Mouse (Mus musculus) neutrophil, adult 5-6 weeks (primary cell): Measurements from ENCODE around the gene Nwd1. TPM values are rescaled to one million over a fixed set of nuclear protein-coding genes. Genes with fewer than 3 reads are reported as not detected.

Source experiments
- ATAC-seq: fragments of 151-379, 151-347 bp; 2 replicates; pipeline ENCODE4 v1.8.0; 2017; ENCODE audit warnings: mild to moderate bottlenecking, moderate TSS enrichment; ENCODE audit not compliant: insufficient number of reproducible peaks, poor library complexity, low FRiP score, severe bottlenecking; ENCODE audit errors: extremely low read depth
- total RNA-seq: library from RNA; stranded (forward); fragments of 200-1000 nt; gene quantifications from 2 replicates; pipeline ENCODE4 v1.2.3, GENCODE M21; 2017

Nwd1 gene
- total RNA-seq, 1 experiment from 2014 or later = 0.12 TPM

DNA sequence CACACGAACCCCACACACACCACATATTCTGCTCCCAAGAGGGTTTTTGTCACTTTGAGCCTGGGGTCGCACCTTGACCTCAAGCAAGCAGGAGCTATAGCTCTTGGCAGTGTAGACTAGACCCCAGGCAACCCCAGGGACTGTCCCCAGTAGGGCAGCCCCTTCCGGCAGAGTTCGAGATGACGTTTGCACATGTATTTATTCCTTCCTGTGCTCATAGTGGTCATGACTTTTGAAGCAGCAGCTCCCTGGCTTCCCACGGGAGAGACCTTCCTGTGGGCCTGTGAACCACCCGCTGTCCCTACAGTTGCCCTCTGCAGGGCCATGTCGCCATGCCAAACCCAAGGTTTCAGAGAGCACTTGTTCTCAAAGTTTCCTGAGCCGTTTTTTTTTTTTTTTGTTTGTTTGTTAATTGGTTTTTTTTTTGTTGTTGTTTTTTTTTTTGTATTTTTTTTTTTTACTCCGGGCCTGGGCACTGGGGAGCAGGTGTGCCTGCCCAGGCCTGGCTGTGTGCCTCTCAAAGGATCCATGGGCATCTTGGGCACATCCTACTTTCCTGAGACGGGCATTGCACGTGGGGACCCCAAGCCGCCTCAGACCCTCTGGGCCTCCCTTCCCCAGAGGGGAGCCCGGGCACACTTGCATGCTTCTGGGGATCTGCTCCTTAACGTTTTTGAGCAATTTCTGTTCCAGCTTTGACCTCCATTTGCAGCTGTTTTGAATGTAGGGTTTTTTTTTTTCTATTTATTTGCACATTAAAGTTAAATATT is 111.1 kb downstream of the Nwd1 start:
- no peak for ATAC-seq

DNA sequence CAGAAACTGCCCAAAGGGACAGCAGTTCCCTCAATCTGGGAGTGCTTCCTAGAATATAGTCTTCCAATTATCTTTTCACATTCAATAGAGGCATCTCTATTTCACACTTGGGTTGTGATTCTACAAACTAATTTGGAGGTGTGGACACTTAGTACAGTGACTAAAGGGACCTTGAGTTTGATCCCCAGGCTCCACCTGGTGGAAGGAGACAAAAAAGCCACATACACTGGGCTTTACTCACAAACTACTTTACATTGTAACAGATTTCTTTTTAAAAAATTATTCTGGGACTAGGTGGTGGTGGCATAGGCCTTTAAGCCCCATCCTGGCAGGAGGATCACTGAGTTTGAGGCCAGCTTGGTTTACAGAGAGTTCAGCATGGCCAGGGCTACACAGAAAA is 111.8 kb downstream of the Nwd1 start:
- no peak for ATAC-seq

DNA sequence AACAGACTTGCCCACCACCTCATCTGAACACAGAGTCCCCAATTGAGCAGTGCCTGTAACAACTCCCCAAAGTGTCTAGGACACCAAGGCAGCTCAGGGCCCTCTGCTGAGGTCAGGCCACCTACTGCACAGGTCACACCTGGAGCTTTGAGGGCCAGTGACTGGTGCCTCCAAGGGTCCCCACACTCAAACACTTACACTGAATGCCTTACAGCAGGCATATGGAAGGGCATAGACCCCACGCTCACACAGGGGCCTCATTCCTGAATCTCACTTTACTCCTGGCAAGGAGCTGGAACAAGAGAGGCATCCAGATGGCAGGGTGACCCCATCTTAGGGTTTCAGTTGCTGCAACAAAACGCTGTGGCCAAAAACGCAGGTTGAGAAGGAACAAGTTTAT is 113.7 kb downstream of the Nwd1 start:
- no peak for ATAC-seq

DNA sequence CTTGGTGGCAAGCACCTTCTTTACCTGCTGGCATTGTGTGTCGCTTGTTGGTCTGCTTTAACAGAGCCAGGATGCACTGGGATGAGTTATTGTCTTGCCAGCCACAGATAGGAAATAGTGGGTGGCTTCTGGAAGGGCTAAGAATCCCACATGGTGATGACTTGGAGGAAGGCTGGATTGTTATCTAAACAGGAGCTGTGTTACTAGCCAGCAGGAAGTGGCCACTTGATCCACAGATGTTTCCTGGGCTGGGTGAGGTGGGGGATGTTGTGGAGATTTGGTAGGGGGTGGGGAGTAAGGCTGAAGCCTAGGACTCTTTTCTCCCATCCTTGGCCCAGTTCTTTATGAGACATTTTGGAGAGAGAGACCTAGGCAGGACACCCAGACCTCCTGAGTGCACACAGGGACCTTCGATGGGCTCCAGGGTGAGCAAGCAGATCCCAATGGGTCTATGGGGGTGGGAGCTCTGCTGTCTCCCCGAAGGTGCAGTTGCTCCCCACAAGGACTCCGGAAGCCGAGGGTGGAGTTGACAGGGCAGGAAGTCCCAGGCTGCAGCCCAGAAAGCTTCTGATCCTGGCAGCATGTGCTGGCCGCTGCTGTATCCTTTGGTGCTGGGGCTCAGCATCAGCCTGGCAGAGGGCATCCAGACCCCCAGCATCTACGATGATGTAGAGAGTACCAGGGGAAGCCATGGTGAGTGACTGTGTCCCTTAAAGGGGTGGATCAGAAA is 115.0 kb downstream of the Nwd1 start, which contains the start of gene F2rl3:
TSS of gene F2rl3 (plus strand) at position 559 of the 730 bp plus-strand sequence.
- no peak for ATAC-seq

DNA sequence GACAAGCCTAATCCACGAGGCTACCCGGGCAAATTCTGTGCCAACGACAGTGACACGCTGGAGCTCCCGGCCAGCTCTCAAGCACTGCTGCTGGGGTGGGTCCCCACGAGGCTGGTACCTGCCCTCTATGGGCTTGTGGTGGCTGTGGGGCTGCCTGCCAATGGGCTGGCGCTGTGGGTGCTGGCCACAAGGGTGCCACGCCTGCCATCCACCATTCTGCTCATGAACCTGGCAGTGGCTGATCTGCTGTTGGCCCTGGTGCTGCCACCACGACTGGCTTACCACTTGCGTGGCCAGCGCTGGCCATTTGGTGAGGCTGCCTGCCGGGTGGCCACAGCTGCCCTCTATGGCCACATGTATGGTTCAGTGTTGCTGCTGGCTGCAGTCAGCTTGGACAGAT is 115.8 kb downstream of the Nwd1 start:
- no peak for ATAC-seq

DNA sequence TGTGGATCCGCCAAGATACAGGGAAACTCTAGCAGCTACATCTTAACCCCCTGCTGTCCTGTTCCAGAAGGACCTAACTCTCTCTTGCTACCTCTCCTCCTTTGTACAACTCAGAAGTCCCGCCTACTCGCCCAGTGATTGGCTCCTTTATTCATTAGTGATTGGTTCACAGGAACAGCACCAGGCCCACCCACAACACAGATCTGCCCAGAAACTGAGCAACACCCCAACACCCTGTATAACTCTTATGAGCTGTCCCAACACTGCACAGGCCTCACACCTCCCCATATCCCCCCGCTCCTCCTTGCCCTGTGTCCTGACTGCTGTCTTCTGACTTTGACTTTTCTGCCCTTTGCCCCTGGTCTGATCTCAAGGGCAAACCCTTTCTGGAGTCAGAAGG is 119.2 kb downstream of the Nwd1 start:
- no peak for ATAC-seq

DNA sequence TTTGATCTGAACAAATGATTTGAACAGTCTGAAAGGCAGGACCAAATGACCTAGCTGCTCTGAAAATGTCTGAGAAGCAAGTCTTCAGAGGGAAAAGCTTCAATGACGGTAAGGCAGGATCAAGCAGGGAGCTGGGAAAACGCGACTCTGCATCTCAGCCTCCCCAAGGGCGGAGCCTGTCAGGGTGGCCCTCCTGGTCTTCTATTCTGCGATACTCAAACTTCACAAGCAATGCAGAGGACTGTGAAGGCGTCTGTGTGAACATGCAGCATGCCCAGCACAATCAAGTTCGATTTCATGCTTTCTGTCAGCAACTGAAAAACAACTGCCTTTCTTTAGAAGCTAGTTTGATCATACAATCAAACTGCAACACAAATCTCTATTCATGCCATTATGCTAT is 120.3 kb downstream of the Nwd1 start:
- ATAC-seq = no peak

Other genes starting within 250 kb of the Nwd1 start
- gene Eps15l1, start 225.3 kb upstream of the Nwd1 start, total RNA-seq = 69.5 and 70.0 TPM in 2 replicates
- 0.81 TPM in 1 of 2 replicates, not detected in the other for gene Calr3, start 202.8 kb upstream of the Nwd1 start, total RNA-seq
- gene 1700030K09Rik, start 202.8 kb upstream of the Nwd1 start, total RNA-seq = 11.2 and 12.3 TPM in 2 replicates
- 21.0 and 22.2 TPM in 2 replicates for gene Cherp, start 171.5 kb upstream of the Nwd1 start, total RNA-seq
- gene Slc35e1, start 154.1 kb upstream of the Nwd1 start, total RNA-seq = 55.1 and 65.8 TPM in 2 replicates
- gene Med26, start 98.4 kb upstream of the Nwd1 start, total RNA-seq = 9.1 and 10.1 TPM in 2 replicates
- 36.3 and 46.4 TPM in 2 replicates for gene Smim7, start 75.6 kb upstream of the Nwd1 start, total RNA-seq
- 20.3 and 23.6 TPM in 2 replicates for gene Tmem38a, start 74.7 kb upstream of the Nwd1 start, total RNA-seq
- 124 and 128 TPM in 2 replicates for gene Sin3b, start 76.6 kb downstream of the Nwd1 start, total RNA-seq
- 0.49 and 0.70 TPM in 2 replicates for gene F2rl3, start 115.2 kb downstream of the Nwd1 start, total RNA-seq